8 mouse cellular contexts compared by ENCODE assay signal in the genomic region with DNA sequence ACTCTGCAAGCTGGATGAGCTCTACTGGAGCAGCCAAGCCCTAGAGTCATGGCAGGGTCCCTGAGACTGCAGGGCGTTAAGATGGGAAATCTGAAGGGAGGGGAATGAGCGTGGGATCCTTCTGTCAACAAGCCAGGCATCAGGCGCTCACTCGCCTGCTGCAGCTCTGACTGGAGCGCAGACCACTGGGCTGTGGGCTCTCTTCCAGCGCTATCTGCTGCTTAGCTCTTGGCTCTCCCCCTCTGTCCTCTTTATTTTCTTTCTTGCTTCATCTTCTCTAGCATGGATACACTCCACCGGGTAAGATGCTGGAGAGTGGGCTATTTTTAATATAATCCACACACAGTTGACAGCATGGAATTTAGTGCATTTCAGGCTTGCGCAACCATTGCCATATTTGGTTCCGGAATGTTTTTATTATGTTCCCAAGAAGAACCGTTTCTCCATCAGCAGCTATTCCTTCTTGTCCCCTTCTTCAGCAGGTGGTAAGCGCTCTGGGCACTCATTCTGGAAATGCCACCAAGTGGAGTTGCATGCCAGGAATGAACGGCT. TPM values are rescaled to one million over a fixed set of nuclear protein-coding genes. Genes with fewer than 3 reads are reported as not detected.
DNase-seq lines count a peak whose midpoint lies in the region; ATAC-seq and TF ChIP-seq lines count a peak whose summit lies in the region.

No protein-coding gene starts in this region.

- DNase-seq in cerebellum, postnatal 25 days = peak; percentile 21 to 33
- peak; percentile 83 for DNase-seq in kidney, postnatal 0 days (ENCODE audit: low spot score)
- no peak for DNase-seq in adrenal gland, adult 18-20 months (ENCODE audit: low spot score in 2 of 2)
- DNase-seq in liver = no peak

- no peak for TF ChIP-seq CTCF in kidney, postnatal 0 days (IDR thresholded peaks at IDR 0.05; ENCODE audit: low read depth)

- no peaks in the 10 kb centered on the region for H3K27me3 ChIP-seq in midbrain, embryonic 15.5 days (replicated peaks)
- H3K27me3 ChIP-seq in midbrain, embryonic 13.5 days = 0 out of 2 replicates have a peak, but pooled peaks cover 3% of the 10 kb centered on the region
- H3K27me3 ChIP-seq in kidney, postnatal 0 days (ENCODE audit: insufficient read depth, low read length) = no peaks in the 10 kb centered on the region
- no peaks in the 10 kb centered on the region for H3K27me3 ChIP-seq in stomach, embryonic 15.5 days (replicated peaks)

- ATAC-seq in cerebellum, adult (ENCODE audit: insufficient number of reproducible peaks, low FRiP score, low TSS enrichment) = no peak
- ATAC-seq in midbrain, embryonic 15.5 days (replicated peaks) = no peak
- no peak for ATAC-seq in midbrain, embryonic 13.5 days
- peak; percentile 38; the same call in 1 of the 2 replicates for ATAC-seq in kidney, postnatal 0 days (replicated peaks; ENCODE audit: low FRiP score, low read depth)
- peak; percentile 61; the same call in 1 of the 2 replicates for ATAC-seq in stomach, embryonic 15.5 days (ENCODE audit: insufficient read depth, low FRiP score, low read depth)

- H3K36me3 ChIP-seq in midbrain, embryonic 15.5 days (replicated peaks) = no peaks in the 10 kb centered on the region
- no peaks in the 10 kb centered on the region for H3K36me3 ChIP-seq in midbrain, embryonic 13.5 days
- H3K36me3 ChIP-seq in kidney, postnatal 0 days (ENCODE audit: insufficient read depth, low read length) = no peaks in the 10 kb centered on the region
- H3K36me3 ChIP-seq in stomach, embryonic 15.5 days = no peaks in the 10 kb centered on the region

- no peaks in the 10 kb centered on the region for H3K9me3 ChIP-seq in midbrain, embryonic 15.5 days
- H3K9me3 ChIP-seq in midbrain, embryonic 13.5 days = no peaks in the 10 kb centered on the region
- H3K9me3 ChIP-seq in kidney, postnatal 0 days (replicated peaks; ENCODE audit: low read length) = no peaks in the 10 kb centered on the region
- H3K9me3 ChIP-seq in stomach, embryonic 15.5 days = no peaks in the 10 kb centered on the region

- H3K9ac ChIP-seq in midbrain, embryonic 15.5 days = no peak overlapping the region
- no peak overlapping the region for H3K9ac ChIP-seq in midbrain, embryonic 13.5 days (replicated peaks)
- H3K9ac ChIP-seq in kidney, postnatal 0 days (ENCODE audit: low read depth, low read length) = no peak overlapping the region
- H3K9ac ChIP-seq in stomach, embryonic 15.5 days = no peak overlapping the region

- WGBS in midbrain, embryonic 15.5 days = 65% methylated on average over 12 of the region's 12 CpGs
- 69% methylated on average over 12 of the region's 12 CpGs for WGBS in midbrain, embryonic 13.5 days
- whole genome bisulfite sequencing in kidney, postnatal 0 days = 31% methylated on average over 12 of the region's 12 CpGs
- 35% methylated on average over 12 of the region's 12 CpGs for WGBS in stomach, embryonic 15.5 days

- peaks cover 45% of the 10 kb centered on the region for H3K4me1 ChIP-seq in midbrain, embryonic 15.5 days
- H3K4me1 ChIP-seq in midbrain, embryonic 13.5 days (replicated peaks) = peaks cover 30% of the 10 kb centered on the region
- H3K4me1 ChIP-seq in kidney, postnatal 0 days (replicated peaks; ENCODE audit: insufficient read depth, low read length) = peaks cover 11% of the 10 kb centered on the region; the same call in 1 of the 2 replicates
- peaks cover 19% of the 10 kb centered on the region; the same call in 1 of the 2 replicates for H3K4me1 ChIP-seq in stomach, embryonic 15.5 days

- no peak overlapping the region for H3K4me3 ChIP-seq in midbrain, embryonic 15.5 days
- no peak overlapping the region for H3K4me3 ChIP-seq in midbrain, embryonic 13.5 days (replicated peaks)
- H3K4me3 ChIP-seq in kidney, postnatal 0 days (replicated peaks; ENCODE audit: low read depth, low read length) = no peak overlapping the region
- H3K4me3 ChIP-seq in stomach, embryonic 15.5 days (replicated peaks) = no peak overlapping the region

- H3K27ac ChIP-seq in midbrain, embryonic 15.5 days = peak overlapping the region; percentile 46; the same call in 1 of the 2 replicates
- H3K27ac ChIP-seq in midbrain, embryonic 13.5 days = no peak overlapping the region
- H3K27ac ChIP-seq in kidney, postnatal 0 days = peak overlapping the region; percentile 50; the same call in 1 of the 2 replicates
- peak overlapping the region; percentile 22; the same call in 1 of the 2 replicates for H3K27ac ChIP-seq in stomach, embryonic 15.5 days

- no peak overlapping the region for H3K4me2 ChIP-seq in midbrain, embryonic 15.5 days
- H3K4me2 ChIP-seq in midbrain, embryonic 13.5 days (replicated peaks) = no peak overlapping the region
- H3K4me2 ChIP-seq in kidney, postnatal 0 days (ENCODE audit: low read length) = peak overlapping the region; percentile 10; the same call in 1 of the 2 replicates
- peak overlapping the region; percentile 17; the same call in 1 of the 2 replicates for H3K4me2 ChIP-seq in stomach, embryonic 15.5 days

RNA-seq across cellular contexts. Expression of a gene that starts 31.7 kb away (rescaled TPM):
- polyA plus RNA-seq in midbrain, embryonic 15.5 days (2015; fragmentation: Nextera tagmentation; extraction: Ambion mirVana) = 14.4 and 17.4 TPM in 2 replicates
- polyA plus RNA-seq in midbrain, embryonic 13.5 days (2015; fragmentation: Nextera tagmentation; extraction: Ambion mirVana) = 8.9 and 10.6 TPM in 2 replicates
- 14.8 and 15.5 TPM in 2 replicates for polyA plus RNA-seq in kidney, postnatal 0 days (2015; fragmentation: Nextera tagmentation; extraction: Ambion mirVana)
- 27.1 and 31.0 TPM in 2 replicates for polyA plus RNA-seq in stomach, embryonic 15.5 days (2015; fragmentation: Nextera tagmentation; extraction: Ambion mirVana)
- 10 to 100 TPM; 12.1 to 21.7 TPM for total RNA-seq in adrenal gland, adult 18-20 months (2021)

RNA-seq across cellular contexts. Expression of a gene that starts 58.2 kb away (rescaled TPM):
- 47.5 and 49.0 TPM in 2 replicates for polyA plus RNA-seq in midbrain, embryonic 15.5 days (2015; fragmentation: Nextera tagmentation; extraction: Ambion mirVana)
- 35.8 and 36.2 TPM in 2 replicates for polyA plus RNA-seq in midbrain, embryonic 13.5 days (2015; fragmentation: Nextera tagmentation; extraction: Ambion mirVana)
- 10.1 and 12.8 TPM in 2 replicates for polyA plus RNA-seq in kidney, postnatal 0 days (2015; fragmentation: Nextera tagmentation; extraction: Ambion mirVana)
- 19.2 and 23.6 TPM in 2 replicates for polyA plus RNA-seq in stomach, embryonic 15.5 days (2015; fragmentation: Nextera tagmentation; extraction: Ambion mirVana)
- 10 to 100 TPM; 20.6 to 46.2 TPM for total RNA-seq in adrenal gland, adult 18-20 months (2021)

Comparison
In these comparisons a context has a peak if more than half of its experiments do, and no peak if none do; other contexts are left out.
1. DNase-seq: peak in cerebellum, postnatal 25 days (2 of 2) and kidney, postnatal 0 days (single experiment); none in adrenal gland, adult 18-20 months (0 of 2) and liver (single experiment).
2. ATAC-seq: peak in kidney, postnatal 0 days (single experiment) and stomach, embryonic 15.5 days (single experiment); none in cerebellum, adult (single experiment), midbrain, embryonic 15.5 days (single experiment) and midbrain, embryonic 13.5 days (single experiment).
3. H3K4me2 ChIP-seq: peak in kidney, postnatal 0 days (single experiment) and stomach, embryonic 15.5 days (single experiment); none in midbrain, embryonic 15.5 days (single experiment) and midbrain, embryonic 13.5 days (single experiment).